13 mouse cellular contexts compared by ENCODE assay signal in genomic region chr3:65944713-65945112, GRCm38 (mm10). TPM values are rescaled to one million over a fixed set of nuclear protein-coding genes. Genes with fewer than 3 reads are reported as not detected.
A peak's percentile ranks its signal among the peaks of the same experiment; 100 is the strongest.
DNase-seq lines count a peak whose midpoint lies in the region; ATAC-seq lines count a peak whose summit lies in the region.
"Had no signal": no experiment of that assay in that cellular context is flagged by ENCODE, and none has a peak within 500 bp of the region (broad histone marks: within the 10 kb centered on the region; RNA-seq: fewer than 3 reads in every experiment).

No protein-coding gene starts in this region.

- WGBS in midbrain, embryonic 12.5 days: 96% methylated on average over 3 of the region's 3 CpGs
- 91% methylated on average over 3 of the region's 3 CpGs for WGBS in midbrain, embryonic 13.5 days
- WGBS in forebrain, embryonic 13.5 days: 94% methylated on average over 3 of the region's 3 CpGs
- 91% methylated on average over 3 of the region's 3 CpGs for WGBS in hindbrain, embryonic 15.5 days

- no peak for DNase-seq in urinary bladder, postnatal 14 days (ENCODE audit: low spot score)
- no peak for DNase-seq in natural killer cell, adult 2 months (ENCODE audit: low spot score in 2 of 2)
- DNase-seq: adrenal gland, postnatal 36 days; cerebellum, adult 11 months; gastrocnemius, postnatal 36 days; kidney, adult 9 months had no signal

- H3K9ac ChIP-seq in midbrain, embryonic 12.5 days (replicated peaks): no peak overlapping the region
- no peak overlapping the region for H3K9ac ChIP-seq in midbrain, embryonic 13.5 days (replicated peaks)
- no peak overlapping the region for H3K9ac ChIP-seq in forebrain, embryonic 13.5 days
- no peak overlapping the region for H3K9ac ChIP-seq in hindbrain, embryonic 15.5 days
- H3K9ac ChIP-seq: limb, embryonic 12.5 days had no signal

- H3K4me1 ChIP-seq in midbrain, embryonic 12.5 days: no peaks in the 10 kb centered on the region
- no peaks in the 10 kb centered on the region for H3K4me1 ChIP-seq in midbrain, embryonic 13.5 days (replicated peaks)
- no peaks in the 10 kb centered on the region for H3K4me1 ChIP-seq in forebrain, embryonic 13.5 days
- no peaks in the 10 kb centered on the region for H3K4me1 ChIP-seq in hindbrain, embryonic 15.5 days (replicated peaks)
- H3K4me1 ChIP-seq: limb, embryonic 12.5 days had no signal

- no peak overlapping the region for H3K27ac ChIP-seq in midbrain, embryonic 12.5 days (replicated peaks)
- H3K27ac ChIP-seq in midbrain, embryonic 13.5 days: no peak overlapping the region
- H3K27ac ChIP-seq in forebrain, embryonic 13.5 days: no peak overlapping the region
- no peak overlapping the region for H3K27ac ChIP-seq in hindbrain, embryonic 15.5 days (replicated peaks)
- H3K27ac ChIP-seq: limb, embryonic 12.5 days had no signal

- H3K27me3 ChIP-seq in midbrain, embryonic 12.5 days: no peaks in the 10 kb centered on the region
- H3K27me3 ChIP-seq in midbrain, embryonic 13.5 days: no peaks in the 10 kb centered on the region
- no peaks in the 10 kb centered on the region for H3K27me3 ChIP-seq in forebrain, embryonic 13.5 days
- no peaks in the 10 kb centered on the region for H3K27me3 ChIP-seq in hindbrain, embryonic 15.5 days
- H3K27me3 ChIP-seq: limb, embryonic 12.5 days had no signal

- H3K9me3 ChIP-seq in midbrain, embryonic 12.5 days: no peaks in the 10 kb centered on the region
- H3K9me3 ChIP-seq in midbrain, embryonic 13.5 days: no peaks in the 10 kb centered on the region
- H3K9me3 ChIP-seq in forebrain, embryonic 13.5 days (replicated peaks): no peaks in the 10 kb centered on the region
- no peaks in the 10 kb centered on the region for H3K9me3 ChIP-seq in hindbrain, embryonic 15.5 days
- H3K9me3 ChIP-seq: limb, embryonic 12.5 days had no signal

- no peak overlapping the region for H3K4me2 ChIP-seq in midbrain, embryonic 12.5 days (replicated peaks)
- H3K4me2 ChIP-seq in midbrain, embryonic 13.5 days (replicated peaks): no peak overlapping the region
- H3K4me2 ChIP-seq in forebrain, embryonic 13.5 days: no peak overlapping the region
- H3K4me2 ChIP-seq in hindbrain, embryonic 15.5 days: no peak overlapping the region
- H3K4me2 ChIP-seq: limb, embryonic 12.5 days had no signal

- H3K4me3 ChIP-seq in midbrain, embryonic 12.5 days: no peak overlapping the region
- no peak overlapping the region for H3K4me3 ChIP-seq in midbrain, embryonic 13.5 days (replicated peaks)
- no peak overlapping the region for H3K4me3 ChIP-seq in forebrain, embryonic 13.5 days
- no peak overlapping the region for H3K4me3 ChIP-seq in hindbrain, embryonic 15.5 days
- H3K4me3 ChIP-seq: erythroblast, embryonic 14.5 days; limb, embryonic 12.5 days had no signal

- peak; percentile 38; the same call in 1 of the 2 replicates for ATAC-seq in midbrain, embryonic 12.5 days (ENCODE audit: low FRiP score, low read depth)
- no peak for ATAC-seq in midbrain, embryonic 13.5 days
- peak; percentile 51 for ATAC-seq in forebrain, embryonic 13.5 days
- peak; percentile 39; the same call in 1 of the 2 replicates for ATAC-seq in hindbrain, embryonic 15.5 days (ENCODE audit: low FRiP score, low read depth)
- peak; percentile 47 for ATAC-seq in megakaryocyte-erythroid progenitor cell, adult 5-6 weeks (replicated peaks; ENCODE audit: low FRiP score, low TSS enrichment, poor library complexity, severe bottlenecking)

- H3K36me3 ChIP-seq in midbrain, embryonic 12.5 days: peaks cover 51% of the 10 kb centered on the region
- peaks cover 52% of the 10 kb centered on the region for H3K36me3 ChIP-seq in midbrain, embryonic 13.5 days
- H3K36me3 ChIP-seq in forebrain, embryonic 13.5 days (ENCODE audit: poor library complexity, severe bottlenecking): peaks cover 51% of the 10 kb centered on the region
- H3K36me3 ChIP-seq in hindbrain, embryonic 15.5 days: peaks cover 49% of the 10 kb centered on the region

RNA-seq across cellular contexts. Expression of gene Ccnl1, which starts 13.3 kb away (rescaled TPM):
- polyA plus RNA-seq in midbrain, embryonic 12.5 days (2016; fragmentation: Nextera tagmentation; extraction: Ambion mirVana): 122 and 125 TPM in 2 replicates
- polyA plus RNA-seq in midbrain, embryonic 13.5 days (2015; fragmentation: Nextera tagmentation; extraction: Ambion mirVana): 87.8 and 94.2 TPM in 2 replicates
- polyA plus RNA-seq in forebrain, embryonic 13.5 days (2015; fragmentation: Nextera tagmentation; extraction: Ambion mirVana): 86.3 and 95.3 TPM in 2 replicates
- 63.6 and 66.1 TPM in 2 replicates for polyA plus RNA-seq in hindbrain, embryonic 15.5 days (2015; fragmentation: Nextera tagmentation; extraction: Ambion mirVana)
- total RNA-seq in megakaryocyte-erythroid progenitor cell, adult 5-6 weeks (2014; fragmentation: Nextera tagmentation): 135 and 170 TPM in 2 replicates
- total RNA-seq in megakaryocyte-erythroid progenitor cell, adult 5-6 weeks (2017): 347 and 372 TPM in 2 replicates
